Mouse (Mus musculus): ENCODE results near the gene Crabp1. TPM values are rescaled to one million over a fixed set of nuclear protein-coding genes. Genes with fewer than 3 reads are reported as not detected.

The Crabp1 gene
- 1 to 10 TPM; 1.8 to 2.6 TPM for total RNA-seq (2021)

GRCm38 (mm10) chr9:54764561-54765217 lies at the start of gene Crabp1:
Gene Crabp1 (plus strand): TSS chr9:54764748.
- no peak for DNase-seq (ENCODE audit: low spot score in 2 of 2)

GRCm38 (mm10) chr9:54715776-54716175 lies 48.8 kb upstream of the Crabp1 start:
- intact Hi-C loops (cut with DNase I): no loop called here
- DNase-seq (ENCODE audit: low spot score in 2 of 2): no peak

More at GRCm38 (mm10) chr9:54764561-54765217, at the start of gene Crabp1:
- intact Hi-C loops (cut with DNase I): no loop called here

DNA sequence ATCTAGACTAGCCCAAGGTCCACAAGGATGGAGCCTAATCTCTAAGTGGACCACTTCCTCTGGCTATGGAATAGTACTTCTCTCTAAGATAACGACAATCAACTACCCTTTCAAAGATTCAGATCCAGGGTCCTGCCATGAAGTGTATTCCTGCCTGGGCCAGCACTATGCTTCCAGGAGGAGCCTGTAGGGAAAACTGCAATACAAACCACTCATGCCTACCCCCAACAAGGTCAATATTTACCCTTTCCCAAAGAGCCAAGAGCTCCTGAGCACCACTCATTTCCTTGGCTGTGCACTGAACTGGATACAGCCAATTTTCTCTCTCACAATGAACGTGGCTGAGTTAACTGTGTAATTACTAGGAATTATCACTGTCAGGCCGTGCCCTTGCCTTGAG lies 47.0 kb upstream of the Crabp1 start:
- no peak for DNase-seq (ENCODE audit: low spot score in 2 of 2)

DNA sequence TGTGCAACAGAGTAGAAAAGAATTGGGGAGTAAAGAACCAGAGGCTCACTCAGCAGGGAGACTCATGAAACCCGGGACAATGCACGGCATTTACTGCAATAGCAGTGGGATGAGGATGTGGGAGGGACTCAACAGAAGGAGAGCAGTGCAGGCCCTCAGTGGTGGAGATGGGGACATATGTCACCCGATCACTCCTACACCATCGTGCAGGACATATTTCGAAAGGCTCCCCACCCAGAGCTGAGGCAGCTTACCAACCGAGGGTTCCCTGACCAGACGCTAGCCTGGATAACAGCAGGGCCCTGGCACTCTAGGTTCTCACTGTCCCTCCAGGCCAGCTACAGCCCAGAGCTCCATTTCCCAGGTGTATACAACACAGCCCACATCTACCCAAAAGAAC lies 42.4 kb upstream of the Crabp1 start:
- peak; percentile 22 to 36 for DNase-seq (ENCODE audit: low spot score in 2 of 2)
- intact Hi-C loops (cut with DNase I): no loop called here

More for the DNA sequence above, 47.0 kb upstream of the Crabp1 start:
- intact Hi-C loops (cut with DNase I): no loop called here

DNA sequence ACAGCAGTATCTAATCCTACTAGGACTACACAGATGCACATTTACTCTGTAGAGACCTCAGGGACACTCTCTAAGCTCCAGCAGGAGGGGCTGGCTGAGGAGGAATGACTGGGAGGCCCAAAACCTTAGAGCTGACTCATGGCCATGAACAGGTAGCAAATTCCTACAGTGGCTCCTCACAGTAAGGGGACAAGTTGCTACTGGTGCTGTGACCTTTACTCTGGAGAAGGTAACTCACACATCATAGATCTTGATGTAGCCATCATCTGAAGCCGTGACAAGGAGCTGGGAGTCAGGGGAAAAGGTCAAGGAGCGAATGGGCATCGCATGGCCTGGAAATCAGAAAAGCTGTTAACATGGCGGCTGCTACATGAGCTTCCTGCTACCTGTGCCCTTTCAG lies 42.0 kb upstream of the Crabp1 start:
- DNase-seq (ENCODE audit: low spot score in 2 of 2): no peak
- intact Hi-C loops (cut with DNase I): no loop called here

- no peak for DNase-seq (ENCODE audit: low spot score in 2 of 2)
- intact Hi-C loops (cut with DNase I): no loop called here
Measured at GRCm38 (mm10) chr9:54726315-54726714, 38.2 kb upstream of the Crabp1 start.

GRCm38 (mm10) chr9:54732122-54732521 lies 32.4 kb upstream of the Crabp1 start:
- intact Hi-C loops (cut with DNase I): loop anchor here (10.0 kb wide), 1 partner anchor 223 kb away; the partner anchor contains the start of genes AY074887 and Psma4
- no peak for DNase-seq (ENCODE audit: low spot score in 2 of 2)

- DNase-seq (ENCODE audit: low spot score in 2 of 2): peak; percentile 96 to 98
- intact Hi-C loops (cut with DNase I): loop anchor here (10.0 kb wide), 1 partner anchor 221 kb away; the partner anchor contains the start of genes AY074887 and Psma4
Measured at GRCm38 (mm10) chr9:54733921-54734638, 30.5 kb upstream of the Crabp1 start, which contains the start of gene Wdr61. Gene Wdr61 (minus strand): TSS chr9:54734519.

DNA sequence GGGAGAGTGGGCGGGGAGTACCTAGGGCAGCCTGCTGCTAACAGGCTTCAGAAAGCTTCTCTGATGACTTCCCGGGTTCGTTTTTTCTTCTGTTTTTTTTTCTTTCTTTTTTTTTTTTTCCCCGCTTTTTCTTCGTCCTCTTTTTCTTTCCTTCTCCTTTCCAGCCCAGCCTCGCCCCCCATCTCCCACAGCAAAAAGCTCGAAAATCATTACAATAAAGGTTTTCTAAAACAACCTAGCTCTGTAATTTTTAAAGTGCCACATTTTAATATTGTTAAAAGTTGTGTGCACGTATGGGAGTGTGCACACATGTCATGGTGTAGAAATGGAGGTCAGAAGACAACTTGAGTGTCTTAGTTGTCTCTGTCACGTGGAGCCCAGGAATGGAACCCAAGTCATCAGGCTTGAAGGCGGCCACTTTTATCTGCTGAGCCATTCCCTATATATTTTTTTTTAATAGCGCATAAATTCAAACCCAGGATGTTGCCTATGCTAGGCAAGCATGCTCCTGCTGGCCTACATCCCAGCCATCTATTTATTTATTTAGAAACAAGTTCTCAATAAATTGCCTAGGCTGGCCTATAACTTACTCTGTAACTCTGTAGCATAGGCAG lies 29.8 kb upstream of the Crabp1 start:
- intact Hi-C loops (cut with DNase I): loop anchor here (5.0 to 10.0 kb wide), 2 partner anchors 220 to 373 kb away; partner anchors contain the start of genes AY074887 and Psma4
- no peak for DNase-seq (ENCODE audit: low spot score in 2 of 2)

- intact Hi-C loops (cut with DNase I): loop anchor here (5.0 to 10.0 kb wide), 2 partner anchors 219 to 371 kb away; partner anchors contain the start of genes AY074887 and Psma4
- no peak for DNase-seq (ENCODE audit: low spot score in 2 of 2)
Measured at GRCm38 (mm10) chr9:54736284-54736701, 28.3 kb upstream of the Crabp1 start.

DNA sequence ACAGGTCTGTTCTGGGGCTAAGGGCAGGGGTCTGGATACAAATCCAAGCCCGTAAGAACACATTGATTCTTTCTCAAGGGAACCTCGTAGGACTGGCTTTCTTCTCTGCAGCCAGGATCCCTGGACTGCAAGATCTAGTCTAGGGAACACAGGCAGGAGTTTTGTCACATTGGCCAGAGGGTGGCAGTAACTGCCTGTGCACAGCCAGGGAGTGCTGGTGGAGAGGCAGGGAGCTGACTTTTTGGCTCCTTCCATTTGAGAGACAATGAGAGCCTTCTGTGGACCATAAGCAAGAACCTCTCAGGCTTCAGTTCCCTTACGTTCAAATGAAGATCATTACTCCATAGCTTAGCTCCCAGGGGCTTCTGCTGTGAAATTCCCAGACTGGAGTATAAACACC lies 26.2 kb upstream of the Crabp1 start:
- DNase-seq (ENCODE audit: low spot score in 2 of 2): peak; percentile 48
- intact Hi-C loops (cut with DNase I): loop anchor here (1.0 to 10.0 kb wide), 3 partner anchors 83 to 369 kb away; partner anchors contain the start of genes AY074887 and Psma4

DNA sequence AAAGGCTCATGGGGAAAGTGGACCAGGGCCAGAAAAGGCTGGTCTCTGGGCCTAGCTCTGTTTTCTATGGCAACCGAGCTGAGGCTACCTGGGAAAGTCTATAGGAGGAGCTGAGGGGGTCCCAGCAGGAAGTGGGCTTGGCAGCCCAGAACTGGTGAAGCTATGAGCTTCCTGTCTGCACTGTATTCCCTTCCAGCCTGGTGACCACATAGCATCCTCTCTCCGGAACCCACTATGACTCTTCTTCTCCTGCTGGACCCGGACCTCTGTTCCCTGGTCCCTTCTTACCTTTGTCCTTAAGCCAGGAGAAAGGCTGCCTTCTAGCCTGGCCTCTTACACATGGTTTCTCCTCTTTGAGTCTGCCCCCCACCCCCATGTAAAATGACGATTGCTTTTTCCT lies 20.7 kb upstream of the Crabp1 start:
- DNase-seq (ENCODE audit: low spot score in 2 of 2): no peak
- intact Hi-C loops (cut with DNase I): no loop called here

DNA sequence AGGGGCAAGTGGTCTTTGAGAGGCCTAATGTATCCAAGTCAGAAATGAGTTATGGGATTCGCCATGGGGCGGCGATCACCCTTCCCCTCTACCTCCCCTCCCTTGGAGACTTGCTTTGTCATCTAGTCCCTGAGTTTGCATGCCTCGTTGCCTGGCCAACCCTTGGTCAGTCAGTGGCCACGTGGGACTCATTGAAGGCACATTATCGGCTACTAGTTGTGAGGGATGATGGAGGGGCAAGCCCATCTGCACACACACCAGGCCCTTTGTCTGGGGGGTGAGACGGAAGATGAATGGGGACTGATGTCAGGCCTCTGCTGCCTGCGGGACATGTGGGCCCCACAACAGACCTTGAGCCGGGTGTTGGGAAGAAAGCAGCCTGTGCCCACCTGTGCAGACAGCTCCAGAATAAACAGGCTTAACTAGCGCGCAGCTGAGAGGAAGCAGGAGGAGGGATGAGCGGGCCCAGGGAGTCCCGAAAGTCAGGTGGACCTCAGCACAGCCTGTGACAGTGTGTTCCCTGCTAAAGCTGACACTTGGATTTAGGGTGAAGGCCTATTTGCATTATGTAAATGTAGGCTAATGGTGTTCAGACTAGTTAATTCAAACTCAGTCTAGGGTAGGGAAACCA lies 18.7 kb upstream of the Crabp1 start:
- intact Hi-C loops (cut with DNase I): no loop called here
- no peak for DNase-seq (ENCODE audit: low spot score in 2 of 2)

DNA sequence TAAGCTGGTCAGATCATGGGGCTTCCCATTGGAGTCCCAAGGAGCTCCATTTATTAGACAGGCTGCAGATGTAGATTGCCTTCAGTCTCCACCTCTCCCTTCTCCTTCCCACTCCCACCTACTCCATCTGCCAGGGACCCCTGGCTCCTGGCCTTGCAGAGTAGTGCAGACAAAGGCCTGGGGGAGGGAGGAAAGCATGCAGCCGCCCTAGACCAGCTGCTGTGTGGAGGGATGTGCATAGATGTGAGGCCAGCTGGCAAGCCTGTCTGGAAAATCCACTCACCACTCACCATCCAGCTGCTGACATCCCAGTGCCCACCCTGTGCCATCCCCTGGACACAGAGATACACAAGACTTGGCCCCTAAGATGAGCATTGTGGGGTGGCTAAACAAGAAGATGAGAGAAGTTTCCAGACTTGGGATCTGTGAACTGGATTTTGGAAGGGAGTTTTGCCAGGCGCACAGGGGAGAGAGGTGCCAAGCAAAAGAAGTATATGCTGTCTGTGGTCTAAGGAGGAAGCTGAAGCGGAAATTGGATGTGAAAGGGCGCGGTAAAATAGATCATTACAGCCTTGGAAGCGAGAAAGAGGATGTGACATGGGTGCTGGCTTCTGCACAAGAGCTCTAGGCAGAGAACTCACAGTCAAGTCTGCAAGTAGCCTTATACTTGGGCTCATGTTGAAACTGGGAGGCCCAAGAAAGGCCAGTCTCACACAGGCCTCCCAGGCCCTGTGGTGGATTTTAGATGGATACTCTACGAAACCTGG lies 14.2 kb upstream of the Crabp1 start:
- intact Hi-C loops (cut with DNase I): no loop called here
- no peak for DNase-seq (ENCODE audit: low spot score in 2 of 2)

DNA sequence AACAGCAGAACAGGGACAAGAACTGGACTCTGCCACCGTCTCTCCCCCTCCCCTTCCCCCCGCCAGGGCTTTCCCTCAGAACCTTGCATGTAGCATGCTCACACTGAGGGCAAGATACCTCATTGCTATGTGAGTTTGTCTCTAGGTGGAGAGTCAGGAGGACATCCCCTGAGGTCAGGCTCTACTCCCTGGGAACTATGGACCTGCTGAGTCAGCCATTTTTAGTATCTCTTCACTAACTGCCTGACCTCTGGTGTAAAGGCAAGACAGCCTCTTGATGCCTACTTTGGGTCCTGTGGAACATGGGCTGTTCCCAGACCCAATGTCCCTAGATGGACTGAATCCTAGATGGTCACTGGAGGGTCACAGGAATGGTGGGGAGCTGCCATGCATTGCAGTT lies 12.9 kb upstream of the Crabp1 start:
- no peak for DNase-seq (ENCODE audit: low spot score in 2 of 2)
- intact Hi-C loops (cut with DNase I): no loop called here

DNA sequence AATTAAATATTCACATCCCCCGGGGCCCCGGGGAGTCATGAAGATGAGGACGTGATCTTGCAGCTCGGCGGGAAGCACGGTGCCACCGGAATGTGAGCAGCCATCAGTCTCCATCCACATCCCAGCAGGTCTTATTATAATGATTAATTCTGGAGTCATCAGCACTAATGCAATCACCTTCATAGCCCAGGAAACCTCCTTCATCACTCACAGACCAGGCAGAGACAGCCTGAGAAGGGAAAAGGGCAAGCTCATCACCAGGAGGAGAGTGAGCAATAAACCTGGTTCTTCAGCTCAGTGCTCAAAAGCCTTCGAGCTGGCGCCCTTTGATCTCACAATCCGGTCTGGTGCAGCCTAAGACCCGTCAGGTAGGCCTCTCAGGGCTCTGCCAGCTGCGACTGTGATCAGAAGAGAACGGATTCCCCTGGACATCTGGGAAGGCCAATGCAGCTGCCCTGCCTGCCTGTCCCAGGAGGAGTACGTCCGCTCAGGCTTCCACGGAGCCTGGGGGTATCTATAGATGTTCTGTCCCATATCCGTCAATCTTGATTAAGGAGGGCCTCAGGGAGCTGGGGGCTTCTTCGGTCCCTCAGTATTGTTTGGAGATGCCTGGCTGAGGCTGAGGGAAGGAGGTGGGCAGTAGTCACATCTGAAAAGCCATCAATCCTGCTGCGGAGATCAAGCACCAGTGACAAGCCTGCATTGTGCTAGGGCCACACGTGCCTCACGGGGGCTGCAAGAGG lies 12.2 kb upstream of the Crabp1 start:
- DNase-seq (ENCODE audit: low spot score in 2 of 2): no peak
- intact Hi-C loops (cut with DNase I): no loop called here

GRCm38 (mm10) chr9:54752944-54753295 lies 11.6 kb upstream of the Crabp1 start:
- intact Hi-C loops (cut with DNase I): no loop called here
- no peak for DNase-seq (ENCODE audit: low spot score in 2 of 2)

DNA sequence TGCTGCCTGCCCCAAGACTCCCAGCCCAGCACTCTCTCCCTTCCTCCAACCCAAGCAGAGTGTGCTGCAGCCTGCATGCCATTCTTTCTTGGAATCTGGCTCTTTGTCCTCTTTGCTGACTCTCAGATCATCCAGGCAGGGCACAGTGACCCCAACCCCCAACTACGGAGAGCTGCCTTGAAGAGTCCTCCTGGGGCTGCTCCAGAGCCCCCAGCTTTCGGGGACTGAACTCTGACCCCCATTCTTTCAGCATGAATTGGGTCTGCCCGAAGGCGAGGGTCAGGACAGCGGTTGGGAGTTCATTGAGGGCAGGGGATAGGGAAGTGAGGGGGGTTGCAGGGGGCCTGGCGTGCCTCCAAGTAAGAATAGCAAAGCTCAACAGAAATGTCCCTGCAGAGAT lies 5.0 kb upstream of the Crabp1 start:
- no peak for DNase-seq (ENCODE audit: low spot score in 2 of 2)
- intact Hi-C loops (cut with DNase I): loop anchor here (5.0 kb wide), 1 partner anchor 33 kb away; no protein-coding TSS in a partner anchor

Data from left cerebral cortex, postnatal 36 days (tissue).